Mouse (Mus musculus): ENCODE measurements around the gene Mrm3. TPM values are rescaled to one million over a fixed set of nuclear protein-coding genes. Genes with fewer than 3 reads are reported as not detected.

Gene Mrm3
- polyA plus RNA-seq, 1 experiment from 2014 or later, result 28.1 TPM

DNA sequence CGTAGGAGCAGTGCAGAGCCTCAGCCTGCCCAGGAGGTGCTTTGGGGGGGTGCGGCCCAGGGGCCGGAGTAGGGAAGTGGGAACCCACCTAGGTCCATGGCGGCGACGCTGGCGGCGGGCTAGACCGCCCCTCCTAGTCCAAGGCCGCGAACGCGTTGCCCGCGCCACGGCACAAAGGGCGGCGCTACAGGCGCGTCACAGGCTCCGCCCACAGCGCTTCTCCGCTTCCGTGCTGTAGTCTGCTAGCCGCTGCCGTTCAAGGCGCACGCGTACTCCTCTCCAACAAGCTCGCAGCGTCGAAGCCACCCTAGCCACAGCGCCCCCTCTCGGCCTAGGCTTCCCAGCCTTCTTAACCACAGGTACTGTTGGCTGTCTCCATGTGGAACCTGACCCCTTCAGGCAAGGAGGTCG is 26.1 kb upstream of the Mrm3 start, which contains the start of the genes Dbil5 and Gemin4:
Gene Dbil5, plus strand, starts transcription at position 219 of the 411 bp plus-strand sequence.
Gene Gemin4, minus strand, starts transcription at position 275 of the 411 bp plus-strand sequence.
- peaks cover 32% of the 10 kb centered on the region for H3K4me1 ChIP-seq
- under 1% methylated on average over 35 of the region's 35 CpGs for WGBS
- peak within 1 kb of the TSS; percentile 99 for H3K27ac ChIP-seq
- no peaks in the 10 kb centered on the region for H3K27me3 ChIP-seq (ENCODE audit: poor library complexity, severe bottlenecking)
- peak within 1 kb of the TSS; percentile 91 for H3K4me3 ChIP-seq
- peaks cover 71% of the 10 kb centered on the region for H3K36me3 ChIP-seq (replicated peaks)
- DNase-seq (ENCODE audit: extremely low spot score, low spot score), result peak; percentile 97
- H3K9me3 ChIP-seq, result no peaks in the 10 kb centered on the region

GRCm38 (mm10) chr11:76224631-76225030 is 18.9 kb upstream of the Mrm3 start:
- H3K36me3 ChIP-seq (replicated peaks), result peaks cover 79% of the 10 kb centered on the region
- no peaks in the 10 kb centered on the region for H3K27me3 ChIP-seq (ENCODE audit: poor library complexity, severe bottlenecking)
- DNase-seq (ENCODE audit: extremely low spot score, low spot score), result no peak
- no peak overlapping the region for H3K27ac ChIP-seq
- H3K4me3 ChIP-seq, result no peak overlapping the region
- H3K9me3 ChIP-seq, result no peaks in the 10 kb centered on the region
- no peaks in the 10 kb centered on the region for H3K4me1 ChIP-seq
- 90% methylated on average over 5 of the region's 5 CpGs for WGBS

- H3K9me3 ChIP-seq, result no peaks in the 10 kb centered on the region
- no peak for DNase-seq (ENCODE audit: extremely low spot score, low spot score)
- peaks cover 77% of the 10 kb centered on the region for H3K36me3 ChIP-seq (replicated peaks)
- no peak overlapping the region for H3K4me3 ChIP-seq
- no peaks in the 10 kb centered on the region for H3K27me3 ChIP-seq (ENCODE audit: poor library complexity, severe bottlenecking)
- no peaks in the 10 kb centered on the region for H3K4me1 ChIP-seq
- no peak overlapping the region for H3K27ac ChIP-seq
These were observed 18.5 kb upstream of the Mrm3 start for GRCm38 (mm10) chr11:76225051-76225450.

GRCm38 (mm10) chr11:76236136-76236535 is 7.4 kb upstream of the Mrm3 start:
- WGBS, result 90% methylated on average over 3 of the region's 3 CpGs
- Histone ChIP-seq H3K36me3 (replicated peaks) (peaks cover 90% of the 10 kb centered on the region), H3K4me3 (no peak overlapping the region), H3K27ac (no peak overlapping the region), H3K9me3 (no peaks in the 10 kb centered on the region), H3K4me1 (no peaks in the 10 kb centered on the region), H3K27me3 (ENCODE audit: poor library complexity, severe bottlenecking) (no peaks in the 10 kb centered on the region)
- DNase-seq (ENCODE audit: extremely low spot score, low spot score), result no peak

DNA sequence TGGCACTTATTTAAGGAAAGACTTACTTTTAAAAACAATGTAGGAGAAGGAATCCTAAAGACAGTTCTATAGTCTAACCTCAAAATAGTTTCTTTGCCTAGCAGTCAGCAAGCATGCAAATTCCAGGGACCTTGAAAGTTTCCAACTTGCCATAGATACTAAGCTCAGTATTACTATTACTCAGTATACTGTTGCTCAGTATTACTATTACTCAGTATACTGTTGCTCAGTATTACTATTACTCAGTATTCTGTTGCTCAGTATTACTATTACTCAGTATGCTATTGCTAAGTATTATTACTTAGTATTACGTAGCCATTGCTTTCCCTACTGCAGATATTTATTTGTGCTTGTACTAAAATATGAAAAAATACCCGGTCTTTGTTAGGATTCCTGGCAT is 3.8 kb upstream of the Mrm3 start:
- H3K4me1 ChIP-seq, result peaks cover 23% of the 10 kb centered on the region
- H3K9me3 ChIP-seq, result no peaks in the 10 kb centered on the region
- WGBS, result 93% methylated on average over 2 of the region's 2 CpGs
- no peak overlapping the region for H3K27ac ChIP-seq
- no peak overlapping the region for H3K4me3 ChIP-seq
- H3K36me3 ChIP-seq (replicated peaks), result peaks cover 54% of the 10 kb centered on the region
- no peak for DNase-seq (ENCODE audit: extremely low spot score, low spot score)
- no peaks in the 10 kb centered on the region for H3K27me3 ChIP-seq (ENCODE audit: poor library complexity, severe bottlenecking)

DNA sequence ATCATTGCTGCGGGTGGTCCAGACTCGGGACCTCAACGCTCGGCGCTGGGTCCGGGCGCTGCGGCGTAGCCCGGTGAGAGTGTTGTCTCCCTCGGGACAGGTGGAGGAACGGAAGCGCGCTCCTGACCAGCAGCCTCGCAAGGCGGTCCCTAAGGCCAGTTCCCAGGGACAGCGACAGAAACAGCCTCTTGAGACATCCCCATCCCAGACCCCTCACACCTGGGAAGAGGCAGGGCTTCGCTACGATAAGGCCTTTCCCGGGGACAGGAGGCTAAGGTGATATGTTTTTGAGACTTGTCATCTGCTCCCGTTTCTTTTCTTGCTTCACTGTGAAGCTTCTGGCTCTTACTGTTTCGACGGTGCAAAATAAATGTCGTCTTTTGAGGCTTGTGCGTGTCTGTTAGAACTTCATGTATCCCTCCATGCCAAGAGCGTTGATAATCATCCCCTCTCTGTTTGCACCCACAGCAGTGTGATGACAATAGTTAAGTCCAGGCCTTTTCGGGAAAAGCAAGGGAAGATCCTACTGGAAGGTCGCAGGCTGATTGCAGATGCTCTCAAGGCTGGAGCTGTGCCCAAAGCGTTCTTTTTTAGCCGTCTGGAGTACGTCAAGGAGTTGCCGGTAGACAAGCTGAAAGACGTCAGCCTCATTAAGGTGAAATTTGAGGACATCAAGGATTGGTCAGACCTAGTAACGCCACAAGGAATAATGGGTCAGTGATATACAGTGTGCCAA is 464 bp downstream of the Mrm3 start:
- H3K9me3 ChIP-seq, result no peaks in the 10 kb centered on the region
- H3K27ac ChIP-seq, result peak overlapping the region; percentile 90
- no peaks in the 10 kb centered on the region for H3K27me3 ChIP-seq (ENCODE audit: poor library complexity, severe bottlenecking)
- peak overlapping the region; percentile 74 for H3K4me3 ChIP-seq
- no peak for DNase-seq (ENCODE audit: extremely low spot score, low spot score)
- H3K4me1 ChIP-seq, result peaks cover 27% of the 10 kb centered on the region
- H3K36me3 ChIP-seq (replicated peaks), result peaks cover 42% of the 10 kb centered on the region
- 4% methylated on average over 34 of the region's 34 CpGs for WGBS

DNA sequence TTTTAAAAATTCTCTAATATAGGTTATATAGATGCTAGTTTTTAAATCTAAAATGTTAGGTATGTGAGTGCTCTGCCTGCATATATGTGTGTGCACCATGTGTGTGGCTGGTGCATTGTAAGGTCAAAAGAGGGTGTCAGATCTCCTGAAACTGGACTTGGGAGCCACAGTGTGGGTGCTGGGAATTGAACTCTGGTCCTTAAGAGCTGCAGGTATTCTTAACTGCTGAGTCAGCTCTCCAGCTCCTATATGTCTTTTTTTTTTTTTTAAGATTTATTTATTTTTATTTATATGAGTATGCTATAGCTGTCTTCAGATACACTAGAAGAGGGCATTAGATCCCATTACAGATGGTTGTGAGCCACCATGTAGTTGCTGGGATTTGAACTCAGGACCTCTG is 2.9 kb downstream of the Mrm3 start:
- H3K27ac ChIP-seq, result no peak overlapping the region
- peaks cover 27% of the 10 kb centered on the region for H3K4me1 ChIP-seq
- H3K27me3 ChIP-seq (ENCODE audit: poor library complexity, severe bottlenecking), result no peaks in the 10 kb centered on the region
- peaks cover 47% of the 10 kb centered on the region for H3K36me3 ChIP-seq (replicated peaks)
- H3K4me3 ChIP-seq, result no peak overlapping the region
- no peaks in the 10 kb centered on the region for H3K9me3 ChIP-seq
- no peak for DNase-seq (ENCODE audit: extremely low spot score, low spot score)

DNA sequence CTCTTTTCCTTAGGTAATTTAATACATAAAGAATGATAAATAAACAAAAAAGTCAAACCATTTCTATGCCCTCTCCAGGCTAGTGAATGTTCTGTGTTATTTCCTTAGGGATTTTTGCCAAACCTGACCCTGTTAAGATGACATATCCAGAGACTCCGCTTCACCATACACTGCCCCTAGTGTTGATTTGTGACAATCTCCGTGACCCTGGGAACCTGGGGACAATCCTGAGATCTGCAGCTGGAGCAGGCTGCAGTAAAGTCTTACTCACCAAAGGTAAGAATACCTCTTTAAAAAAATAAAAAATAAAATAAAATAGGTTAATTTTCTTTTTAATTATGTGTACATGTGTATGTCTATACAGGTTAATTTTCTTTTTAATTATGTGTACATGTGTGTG is 3.7 kb downstream of the Mrm3 start:
- 54% methylated on average over 2 of the region's 2 CpGs for WGBS
- H3K4me1 ChIP-seq, result peaks cover 26% of the 10 kb centered on the region

GRCm38 (mm10) chr11:76252036-76252435 is 8.5 kb downstream of the Mrm3 start:
- 73% methylated on average over 3 of the region's 3 CpGs for WGBS
- DNase-seq (ENCODE audit: extremely low spot score, low spot score), result no peak
- H3K4me3 ChIP-seq, result no peak overlapping the region
- H3K27ac ChIP-seq, result no peak overlapping the region
- H3K4me1 ChIP-seq, result peaks cover 40% of the 10 kb centered on the region
- H3K9me3 ChIP-seq, result no peaks in the 10 kb centered on the region
- H3K36me3 ChIP-seq (replicated peaks), result peaks cover 67% of the 10 kb centered on the region
- H3K27me3 ChIP-seq (ENCODE audit: poor library complexity, severe bottlenecking), result no peaks in the 10 kb centered on the region

More for the DNA sequence above, 3.7 kb downstream of the Mrm3 start:
- no peak for DNase-seq (ENCODE audit: extremely low spot score, low spot score)
- Histone ChIP-seq H3K27ac (no peak overlapping the region), H3K9me3 (no peaks in the 10 kb centered on the region), H3K27me3 (ENCODE audit: poor library complexity, severe bottlenecking) (no peaks in the 10 kb centered on the region), H3K36me3 (replicated peaks) (peaks cover 47% of the 10 kb centered on the region), H3K4me3 (no peak overlapping the region)

DNA sequence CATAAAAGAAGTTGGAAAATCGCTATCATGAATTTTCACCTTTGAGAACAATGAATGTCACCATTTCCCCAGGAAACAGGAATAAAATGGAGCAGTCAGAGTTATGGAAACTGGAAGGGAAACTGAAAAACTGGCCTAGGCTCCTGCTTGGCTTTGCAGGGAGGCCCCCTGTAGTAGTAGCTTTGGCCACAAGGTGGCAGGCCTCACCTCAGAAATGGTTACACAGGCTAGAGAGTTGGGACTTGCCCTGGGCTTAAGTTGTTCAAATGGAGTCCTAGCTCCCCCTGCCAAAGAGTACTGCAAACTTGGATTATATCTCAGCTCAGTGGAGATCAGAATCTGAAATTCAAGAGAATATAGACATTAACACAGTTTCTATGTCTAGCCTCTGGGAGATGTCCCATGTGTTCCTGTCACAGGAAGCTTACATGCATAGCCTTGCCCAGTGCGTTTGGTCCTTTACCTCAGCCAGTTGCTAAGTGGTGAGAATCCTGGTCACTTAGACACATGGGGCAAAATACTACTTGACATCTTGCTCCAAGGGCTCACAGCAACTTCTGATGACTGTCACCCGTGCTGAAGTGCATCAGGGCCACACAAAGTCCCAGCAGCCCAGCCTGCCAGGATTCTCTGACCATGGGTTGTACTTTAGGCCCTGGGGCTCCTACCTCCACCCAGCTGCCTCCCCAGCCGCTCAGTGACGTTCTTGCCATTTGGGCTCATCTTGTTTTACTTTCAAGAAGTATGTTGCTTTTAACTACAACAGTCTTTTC is 9.8 kb downstream of the Mrm3 start:
- Histone ChIP-seq H3K4me1 (peaks cover 48% of the 10 kb centered on the region), H3K4me3 (no peak overlapping the region), H3K9me3 (no peaks in the 10 kb centered on the region), H3K27ac (peak overlapping the region; percentile 60), H3K36me3 (replicated peaks) (peaks cover 71% of the 10 kb centered on the region), H3K27me3 (ENCODE audit: poor library complexity, severe bottlenecking) (no peaks in the 10 kb centered on the region)
- 61% methylated on average over 5 of the region's 5 CpGs for WGBS
- DNase-seq (ENCODE audit: extremely low spot score, low spot score), result peak; percentile 84

DNA sequence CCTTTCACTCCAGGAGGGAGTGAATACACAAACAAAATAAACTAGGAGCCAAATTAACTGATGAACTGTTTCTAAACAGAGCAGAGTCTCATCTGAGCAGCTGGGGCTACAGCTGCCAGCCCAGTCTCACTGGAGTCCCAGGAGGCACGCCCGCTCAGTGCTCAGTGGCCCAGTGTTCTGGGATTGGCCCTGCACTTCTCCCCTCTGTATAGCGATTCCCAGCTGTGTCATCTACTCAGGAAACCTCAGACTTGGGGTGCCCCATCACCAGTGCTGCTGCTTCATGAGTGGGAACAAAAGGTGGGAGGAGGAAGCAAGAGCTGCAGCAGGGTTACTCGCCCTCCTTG is 10.4 kb downstream of the Mrm3 start:
- Histone ChIP-seq H3K9me3 (no peaks in the 10 kb centered on the region), H3K4me1 (peaks cover 50% of the 10 kb centered on the region), H3K36me3 (replicated peaks) (peaks cover 71% of the 10 kb centered on the region), H3K4me3 (no peak overlapping the region), H3K27me3 (ENCODE audit: poor library complexity, severe bottlenecking) (no peaks in the 10 kb centered on the region), H3K27ac (peak overlapping the region; percentile 60)
- no peak for DNase-seq (ENCODE audit: extremely low spot score, low spot score)
- WGBS, result 91% methylated on average over 4 of the region's 4 CpGs

GRCm38 (mm10) chr11:76255431-76256001 is 12.0 kb downstream of the Mrm3 start:
- Histone ChIP-seq H3K4me3 (no peak overlapping the region), H3K36me3 (replicated peaks) (peaks cover 71% of the 10 kb centered on the region), H3K27ac (peak overlapping the region; percentile 17; the same call in 1 of the 2 replicates), H3K9me3 (no peaks in the 10 kb centered on the region), H3K27me3 (ENCODE audit: poor library complexity, severe bottlenecking) (no peaks in the 10 kb centered on the region), H3K4me1 (peaks cover 66% of the 10 kb centered on the region)
- DNase-seq (ENCODE audit: extremely low spot score, low spot score), result no peak
- 85% methylated on average over 4 of the region's 4 CpGs for WGBS

GRCm38 (mm10) chr11:76256129-76256528 is 12.6 kb downstream of the Mrm3 start:
- WGBS, result 54% methylated on average over 5 of the region's 5 CpGs
- DNase-seq (ENCODE audit: extremely low spot score, low spot score), result no peak
- H3K9me3 ChIP-seq, result no peaks in the 10 kb centered on the region
- peak overlapping the region; percentile 40 for H3K27ac ChIP-seq
- no peak overlapping the region for H3K4me3 ChIP-seq
- peaks cover 72% of the 10 kb centered on the region for H3K4me1 ChIP-seq
- peaks cover 71% of the 10 kb centered on the region for H3K36me3 ChIP-seq (replicated peaks)
- no peaks in the 10 kb centered on the region for H3K27me3 ChIP-seq (ENCODE audit: poor library complexity, severe bottlenecking)

Measured in forebrain, embryonic 10.5 days (tissue).